Mouse (Mus musculus): Measurements from ENCODE around the gene Vti1a.

Vti1a gene

GRCm38 (mm10) chr19:55315452-55316108 is 515 bp upstream of the Vti1a start, which contains the start of gene Zdhhc6:
Zdhhc6 (minus strand) TSS chr19:55316032.
- no peak for DNase-seq (ENCODE audit: low read depth)

DNA sequence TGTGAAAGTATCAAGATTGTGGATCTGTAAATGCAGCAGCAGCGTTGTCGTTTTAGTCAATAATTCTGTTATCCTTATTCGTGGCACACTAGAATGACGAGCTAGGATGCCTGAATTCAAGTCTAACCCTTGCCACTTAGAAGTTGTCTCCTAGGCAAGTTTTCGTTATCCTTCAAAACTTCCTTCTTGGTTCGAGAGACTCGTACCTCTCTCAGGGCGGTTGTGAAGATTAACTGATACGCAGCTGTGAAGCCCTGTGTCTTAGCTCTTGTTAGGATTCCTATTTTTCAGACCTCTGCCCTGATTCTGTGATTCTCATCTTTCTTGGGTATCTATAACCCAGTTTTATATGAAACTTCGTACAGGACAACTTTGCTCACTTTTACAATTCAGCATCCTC is 806 bp downstream of the Vti1a start:
- no peak for DNase-seq (ENCODE audit: low read depth)

DNA sequence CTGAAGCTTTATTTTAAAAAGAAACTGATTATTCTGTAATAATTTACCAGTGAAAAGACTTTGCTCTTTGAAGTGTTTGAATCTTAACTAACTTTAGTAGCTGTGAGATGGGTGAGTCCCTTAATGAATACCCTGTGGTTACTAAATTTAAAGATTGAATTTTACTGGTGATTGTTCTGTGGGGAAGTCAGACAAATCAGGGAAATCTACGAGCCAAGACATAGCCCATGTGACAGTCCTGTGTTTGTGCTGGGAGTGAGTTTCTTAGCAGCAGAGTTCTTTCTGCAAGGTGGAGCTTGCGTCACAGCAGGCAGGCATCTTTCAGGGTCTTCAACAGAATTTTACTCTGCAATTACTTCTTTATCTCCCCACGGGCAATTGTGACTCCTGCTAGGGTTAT is 2.9 kb downstream of the Vti1a start:
- no peak for DNase-seq (ENCODE audit: low read depth)

DNA sequence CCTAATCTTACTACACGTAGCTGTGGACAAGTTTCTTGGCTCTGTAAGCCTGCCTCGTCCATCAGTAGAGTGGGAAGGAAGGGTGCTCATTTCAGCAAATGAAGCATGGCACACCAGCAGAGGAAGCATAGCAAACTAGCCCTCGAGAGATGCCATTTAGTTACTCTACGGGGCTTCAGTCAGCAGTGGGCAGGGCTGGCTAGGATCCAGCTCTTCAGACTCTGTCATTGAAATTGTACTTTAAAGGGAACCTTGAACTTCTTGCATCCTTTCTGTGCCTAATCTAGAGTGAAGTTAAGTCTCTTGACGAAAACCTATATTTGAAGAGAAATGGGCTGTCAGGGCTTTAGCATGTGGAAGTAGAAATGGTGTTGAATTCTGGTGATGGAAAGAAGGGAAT is 3.4 kb downstream of the Vti1a start:
- no peak for DNase-seq (ENCODE audit: low read depth)

GRCm38 (mm10) chr19:55322604-55323003 is 6.5 kb downstream of the Vti1a start:
- DNase-seq (ENCODE audit: low read depth), result no peak

DNA sequence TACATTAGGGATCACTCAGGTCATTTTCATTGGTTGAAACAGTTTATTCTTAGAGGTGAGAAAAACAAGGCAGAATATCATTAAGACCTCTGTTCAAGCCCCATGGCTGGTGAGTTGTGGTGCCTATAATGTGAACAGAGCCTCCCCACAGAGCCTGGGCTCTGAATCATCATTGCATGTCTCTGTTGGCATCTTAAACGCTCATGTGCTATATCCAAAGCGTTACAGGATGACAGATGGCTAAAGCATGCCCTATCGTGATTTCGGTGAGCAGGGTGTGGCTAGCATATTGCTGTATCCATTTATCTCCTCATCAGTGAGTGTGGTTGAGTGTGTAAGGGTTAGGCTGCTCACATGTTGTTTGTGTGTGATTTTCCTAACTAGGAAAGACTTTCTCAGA is 11.4 kb downstream of the Vti1a start:
- peak; percentile 84 for DNase-seq (ENCODE audit: low read depth)

- no peak for DNase-seq (ENCODE audit: low read depth)
Measured at GRCm38 (mm10) chr19:55331776-55332175, 15.7 kb downstream of the Vti1a start.

GRCm38 (mm10) chr19:55332641-55333268 is 16.7 kb downstream of the Vti1a start:
- peak; percentile 94 for DNase-seq (ENCODE audit: low read depth)

- DNase-seq (ENCODE audit: low read depth), result peak; percentile 84
Measured at GRCm38 (mm10) chr19:55335881-55336280, 19.8 kb downstream of the Vti1a start.

DNA sequence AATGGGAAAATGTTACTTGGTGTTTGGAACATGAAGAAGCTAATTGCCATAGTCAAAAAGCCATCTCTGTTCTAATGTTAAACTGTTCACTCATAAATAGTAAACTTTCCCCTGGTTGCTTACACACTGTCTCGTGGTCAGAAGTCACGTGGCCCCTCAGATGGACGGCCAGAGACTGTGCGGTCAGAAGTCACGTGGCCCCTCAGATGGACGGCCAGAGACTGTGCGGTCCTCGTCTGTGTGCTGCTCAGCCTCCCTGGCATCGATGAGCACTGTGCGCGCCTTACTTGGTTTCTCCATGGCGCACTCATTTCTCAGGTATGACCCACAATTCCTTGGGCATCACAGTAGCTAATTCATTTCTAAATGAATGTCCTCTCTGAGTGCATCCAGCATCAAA is 20.3 kb downstream of the Vti1a start:
- no peak for DNase-seq (ENCODE audit: low read depth)

GRCm38 (mm10) chr19:55337066-55337465 is 21.0 kb downstream of the Vti1a start:
- peak; percentile 36 for DNase-seq (ENCODE audit: low read depth)

- no peak for DNase-seq (ENCODE audit: low read depth)
Measured at GRCm38 (mm10) chr19:55337664-55338063, 21.6 kb downstream of the Vti1a start.

- DNase-seq (ENCODE audit: low read depth), result no peak
Measured at GRCm38 (mm10) chr19:55340521-55340920, 24.4 kb downstream of the Vti1a start.

GRCm38 (mm10) chr19:55341377-55341776 is 25.3 kb downstream of the Vti1a start:
- DNase-seq (ENCODE audit: low read depth), result peak; percentile 67

DNA sequence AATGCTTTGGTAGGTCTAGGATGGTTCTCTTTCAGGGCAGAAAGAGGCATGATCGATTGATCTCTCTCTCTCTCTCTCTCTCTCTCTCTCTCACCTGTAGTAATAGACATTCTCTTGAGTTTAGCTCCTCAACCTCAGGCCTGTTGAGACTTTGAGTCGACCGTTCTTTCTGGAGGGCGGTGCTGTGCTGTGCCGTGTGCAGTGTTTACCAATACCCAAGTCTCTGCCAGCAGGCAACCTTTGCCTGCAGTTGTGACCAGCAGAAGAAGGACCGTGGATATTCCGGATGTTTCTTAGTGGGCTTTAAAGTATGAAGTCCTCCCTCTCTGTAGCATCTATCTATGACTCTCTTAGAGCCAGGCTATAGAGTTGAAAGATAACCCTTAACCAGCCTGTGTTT is 26.3 kb downstream of the Vti1a start:
- DNase-seq (ENCODE audit: low read depth), result no peak

GRCm38 (mm10) chr19:55343274-55343673 is 27.2 kb downstream of the Vti1a start:
- no peak for DNase-seq (ENCODE audit: low read depth)

DNA sequence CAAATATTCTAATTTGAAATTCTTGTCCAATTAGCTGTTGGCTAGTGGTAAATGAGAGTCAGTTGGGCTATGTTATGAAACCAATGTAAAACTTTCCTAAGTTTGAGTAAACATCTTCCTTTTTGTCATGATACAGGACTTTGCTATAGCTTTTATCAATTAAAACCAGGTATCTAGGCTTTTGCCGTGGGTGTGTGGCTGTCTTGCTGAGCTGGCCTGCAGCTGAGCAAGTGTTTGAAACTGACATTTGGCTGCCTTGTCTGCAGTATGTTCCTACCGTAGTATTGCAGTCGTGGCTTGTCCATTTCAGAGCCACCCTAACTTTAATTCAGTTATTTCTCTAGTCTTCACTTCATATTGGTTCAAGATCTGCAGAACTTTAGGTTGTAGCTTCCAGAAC is 32.1 kb downstream of the Vti1a start:
- no peak for DNase-seq (ENCODE audit: low read depth)

- DNase-seq (ENCODE audit: low read depth), result no peak
Measured at GRCm38 (mm10) chr19:55350673-55351378, 34.7 kb downstream of the Vti1a start.

DNA sequence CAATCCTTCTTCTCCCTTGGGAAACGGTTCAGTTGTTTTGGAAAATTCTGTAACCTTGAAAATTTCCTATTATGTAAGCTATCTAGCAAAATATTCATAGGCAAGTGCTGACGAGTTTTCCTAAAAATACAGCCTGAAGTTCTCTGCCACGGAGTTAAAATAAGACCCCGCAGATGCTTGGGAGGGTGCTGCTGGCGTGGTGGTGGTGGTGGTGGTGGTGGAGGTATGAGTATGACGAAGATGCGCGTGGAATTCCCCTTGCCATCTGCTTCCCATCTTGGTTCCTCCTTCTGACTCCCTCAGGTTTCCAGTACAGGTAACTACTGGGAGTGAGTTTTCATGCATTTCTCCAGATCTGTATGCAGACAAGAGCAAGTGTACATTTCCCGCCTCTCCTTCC is 46.5 kb downstream of the Vti1a start:
- no peak for DNase-seq (ENCODE audit: low read depth)

DNA sequence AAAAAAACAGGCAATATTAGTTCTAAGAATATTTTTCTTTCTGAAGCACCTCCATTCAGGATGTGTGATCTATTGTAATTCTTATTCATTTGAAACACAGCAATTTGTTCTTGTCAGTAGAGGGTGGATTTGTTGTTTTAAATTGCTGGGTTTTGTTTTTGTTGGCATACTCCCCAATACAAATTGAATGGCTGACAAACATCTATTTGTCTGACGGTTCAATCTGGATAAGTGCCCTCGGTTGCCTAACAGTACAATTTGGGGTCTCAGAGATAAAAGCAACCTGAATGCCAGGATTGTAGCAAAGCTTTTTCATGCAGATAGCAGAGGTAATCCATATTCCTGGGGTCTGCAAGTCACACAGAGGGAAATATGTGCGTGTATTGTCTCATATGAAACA is 53.6 kb downstream of the Vti1a start:
- peak; percentile 73 for DNase-seq (ENCODE audit: low read depth)

GRCm38 (mm10) chr19:55376331-55376730 is 60.2 kb downstream of the Vti1a start:
- no peak for DNase-seq (ENCODE audit: low read depth)

DNA sequence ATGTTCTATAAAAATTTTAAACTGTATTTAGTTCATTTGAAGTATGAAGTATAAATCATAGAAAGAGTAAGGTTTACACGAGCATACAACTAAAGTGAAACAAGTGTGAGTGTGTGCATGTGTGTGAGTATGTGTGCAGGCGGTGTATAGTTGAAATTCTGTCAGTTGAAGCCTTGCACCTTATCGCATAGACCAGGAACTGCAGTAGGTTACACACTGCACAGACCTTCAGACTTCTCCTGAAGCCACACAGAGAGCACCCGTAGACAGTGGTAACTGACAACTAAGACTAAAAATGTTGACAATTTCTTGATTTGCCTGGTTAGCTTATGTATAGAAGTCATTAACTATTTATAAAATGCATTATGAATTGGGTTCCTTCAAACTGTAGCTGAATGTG is 61.4 kb downstream of the Vti1a start:
- no peak for DNase-seq (ENCODE audit: low read depth)

GRCm38 (mm10) chr19:55378884-55379283 is 62.8 kb downstream of the Vti1a start:
- no peak for DNase-seq (ENCODE audit: low read depth)
